Mouse (Mus musculus): ENCODE data around the gene Fgf15.
A peak's percentile ranks its signal among the peaks of the same experiment; 100 is the strongest.

GRCm38 (mm10) chr7:144933336-144933735 is 37.0 kb downstream of the Fgf15 start:
- no peak for TF ChIP-seq E2F4 (IDR thresholded peaks at IDR 0.05; ENCODE audit: insufficient read depth)
- no peak for TF ChIP-seq REST (IDR thresholded peaks at IDR 0.05; ENCODE audit: insufficient read depth, insufficient read length)
- no peak for TF ChIP-seq POLR2A (IDR thresholded peaks at IDR 0.05; ENCODE audit: insufficient read length, low read depth)
- TF ChIP-seq POLR2AphosphoS2 (IDR thresholded peaks at IDR 0.05; ENCODE audit: insufficient read length, low read depth), result no peak
- TF ChIP-seq MAX (IDR thresholded peaks at IDR 0.05; ENCODE audit: low read depth), result no peak
- no peak for TF ChIP-seq USF1 (IDR thresholded peaks at IDR 0.05; ENCODE audit: low read depth)
- TF ChIP-seq TCF12 (IDR thresholded peaks at IDR 0.05; ENCODE audit: insufficient read depth, poor library complexity, severe bottlenecking), result no peak
- TF ChIP-seq MYOG (IDR thresholded peaks at IDR 0.05; ENCODE audit: control insufficient read depth in 1 of 3, insufficient read depth in 1 of 3, insufficient read length in 2 of 3, low read depth in 2 of 3), result peak in 1 of 3 experiments; percentile 41
- no peak for TF ChIP-seq SRF (IDR thresholded peaks at IDR 0.05; ENCODE audit: control insufficient read depth, insufficient read length, low read depth)
- TF ChIP-seq TCF3 (IDR thresholded peaks at IDR 0.05; ENCODE audit: insufficient read length, low read depth), result no peak
- TF ChIP-seq CEBPB (IDR thresholded peaks at IDR 0.05; ENCODE audit: insufficient read depth, poor library complexity, severe bottlenecking), result no peak
- TF ChIP-seq MYOD1 (IDR thresholded peaks at IDR 0.05; ENCODE audit: control insufficient read depth in 1 of 3, insufficient read length in 2 of 3, low read depth in 2 of 3), result peak in 2 of 3 experiments; percentile 20 to 46
